Mouse (Mus musculus) CH12.LX (cell line): Measurements from ENCODE around the gene Prkcb. TPM values are rescaled to one million over a fixed set of nuclear protein-coding genes. Genes with fewer than 3 reads are reported as not detected.

Experiments used
- DNase-seq: peaks from one replicate; pipeline ENCODE4 v3.0.0-alpha.2; 2013; ENCODE audit errors: extremely low read depth
- H3K27ac ChIP-seq: 2 replicates; pipeline ENCODE4 v1.5.1; 2012; ENCODE audit warnings: low read depth, mild to moderate bottlenecking, control low read depth, moderate library complexity; ENCODE audit not compliant: insufficient read depth
- H3K27me3 ChIP-seq: replicated peaks from 2 replicates; pipeline ENCODE3; 2012; ENCODE audit warnings: inconsistent platforms
- H3K36me3 ChIP-seq, 2 experiments: replicated peaks in 1 of 2; 2 replicates each; pipeline versions ENCODE3 to v1.6.1; 2012; ENCODE audit warnings: inconsistent platforms in 1 of 2, low read length in 1 of 2, mild to moderate bottlenecking in 1 of 2, mixed read lengths in 1 of 2, moderate library complexity in 1 of 2; ENCODE audit not compliant: control insufficient read depth in 1 of 2, insufficient read depth in 1 of 2
- H3K4me1 ChIP-seq, 2 experiments: 2 replicates each; pipeline ENCODE4 v1.6.1; 2012; ENCODE audit warnings: inconsistent platforms in 1 of 2, moderate library complexity in 1 of 2; ENCODE audit not compliant: insufficient read depth in 2 of 2, control insufficient read depth in 1 of 2
- H3K4me2 ChIP-seq: 2 replicates; pipeline ENCODE4 v1.6.1; 2012; ENCODE audit warnings: low read depth, mild to moderate bottlenecking, control low read depth; ENCODE audit not compliant: poor library complexity, insufficient read depth, severe bottlenecking
- H3K4me3 ChIP-seq, 3 experiments: fragments of 150-350 bp in 1 of 3; sonication (generic) in 1 of 3; replicated peaks in 1 of 3; 2 replicates each; pipeline versions ENCODE3 to v1.5.1; 2011 to 2012; ENCODE audit warnings: low read depth in 2 of 3, low read length in 2 of 3, mild to moderate bottlenecking in 2 of 3, moderate library complexity in 2 of 3, control low read depth in 1 of 3, improper control_type of control experiment in 1 of 3, inconsistent platforms in 1 of 3, mixed read lengths in 1 of 3; ENCODE audit not compliant: poor library complexity in 1 of 3
- H3K79me2 ChIP-seq: replicated peaks from 2 replicates; pipeline ENCODE4 v1.6.1; 2012; ENCODE audit warnings: mild to moderate bottlenecking, moderate library complexity; ENCODE audit not compliant: control insufficient read depth, poor library complexity, insufficient read depth, severe bottlenecking; ENCODE audit errors: extremely low read depth
- H3K9ac ChIP-seq: 2 replicates; pipeline ENCODE4 v1.6.1; 2012; ENCODE audit warnings: low read depth, mild to moderate bottlenecking, control low read depth, moderate library complexity; ENCODE audit not compliant: insufficient read depth
- H3K9me3 ChIP-seq: replicated peaks from 2 replicates; pipeline ENCODE3; 2012; ENCODE audit warnings: low read length, inconsistent platforms, mixed read lengths
- CHD2 ChIP-seq: IDR thresholded peaks from 2 replicates; pipeline ENCODE4 v1.6.1; 2011; ENCODE audit warnings: low read length, improper control_type of control experiment
- EP300 ChIP-seq: IDR thresholded peaks from 2 replicates; pipeline ENCODE4 v1.6.1; 2011; ENCODE audit warnings: low read length, improper control_type of control experiment
- ETS1 ChIP-seq: conservative IDR thresholded peaks from 2 replicates; pipeline ENCODE4 v1.6.1; 2012; ENCODE audit warnings: low read depth, mild to moderate bottlenecking, inconsistent platforms, low read length, improper control_type of control experiment, moderate library complexity
- JUN ChIP-seq: IDR thresholded peaks from 2 replicates; pipeline ENCODE4 v1.6.1; 2011; ENCODE audit warnings: low read depth, mild to moderate bottlenecking, low read length, improper control_type of control experiment, moderate library complexity; ENCODE audit not compliant: insufficient read depth
- KAT2A ChIP-seq: IDR thresholded peaks from 2 replicates; pipeline ENCODE4 v1.6.1; 2012; ENCODE audit warnings: low read length, improper control_type of control experiment, inconsistent platforms; ENCODE audit not compliant: insufficient replicate concordance
- MAFK ChIP-seq: IDR thresholded peaks from 2 replicates; pipeline ENCODE4 v1.6.1; 2011; ENCODE audit warnings: low read length, improper control_type of control experiment; ENCODE audit not compliant: insufficient replicate concordance
- MAZ ChIP-seq: IDR thresholded peaks from 2 replicates; pipeline ENCODE4 v1.6.1; 2012; ENCODE audit warnings: low read depth, mild to moderate bottlenecking, inconsistent platforms, low read length, improper control_type of control experiment, moderate library complexity
- MEF2A ChIP-seq: IDR thresholded peaks from 2 replicates; pipeline ENCODE4 v1.6.1; 2014; ENCODE audit warnings: low read depth, mild to moderate bottlenecking, inconsistent platforms, low read length, improper control_type of control experiment, borderline replicate concordance
- RCOR1 ChIP-seq: conservative IDR thresholded peaks from 2 replicates; pipeline ENCODE4 v1.6.1; 2012; ENCODE audit warnings: low read depth, mild to moderate bottlenecking, inconsistent platforms, low read length, improper control_type of control experiment
- SIN3A ChIP-seq: IDR thresholded peaks from 2 replicates; pipeline ENCODE4 v1.6.1; 2012; ENCODE audit warnings: low read length, improper control_type of control experiment, inconsistent platforms
- TBP ChIP-seq: conservative IDR thresholded peaks from 2 replicates; pipeline ENCODE4 v1.6.1; 2011; ENCODE audit warnings: low read depth, low read length, improper control_type of control experiment
- ZC3H11A ChIP-seq: IDR thresholded peaks from 2 replicates; pipeline ENCODE4 v1.6.1; 2012; ENCODE audit warnings: low read depth, mild to moderate bottlenecking, inconsistent platforms, low read length, improper control_type of control experiment
- ZKSCAN1 ChIP-seq: IDR thresholded peaks from 2 replicates; pipeline ENCODE4 v1.6.1; 2012; ENCODE audit warnings: low read depth, inconsistent platforms, low read length, improper control_type of control experiment, borderline replicate concordance
- ZNF384 ChIP-seq: IDR thresholded peaks from 2 replicates; pipeline ENCODE4 v1.6.1; 2012; ENCODE audit warnings: low read depth, low read length, improper control_type of control experiment, inconsistent platforms
- dilution Hi-C: fragments of 300-500 bp; cut with MboI; formaldehyde crosslinking; loops from 2 replicates; pipeline ENCODE4 v1.14.3; 2020; ENCODE audit warnings: low sequenced_read_pairs; ENCODE audit not compliant: extremely low pct_unique_long_range_greater_than_20kb, extremely low pct_ligation_motif_present
- in situ Hi-C: fragments of 300-500 bp; cut with MboI; formaldehyde crosslinking; loops from 3 replicates; pipeline ENCODE4 v1.14.3; 2019; ENCODE audit warnings: low sequenced_read_pairs, low pct_ligation_motif_present, low pct_unique_long_range_greater_than_20kb, mixed read lengths
- polyA plus RNA-seq: library from polyadenylated mRNA; unstranded; fragments of >175 nt; gene quantifications from 2 replicates; pipeline ENCODE4 v1.2.1, GENCODE M21; 2012; ENCODE audit warnings: low read depth; ENCODE audit not compliant: insufficient read length
- total RNA-seq, 2 experiments: library from RNA; depleted of rRNA; stranded (reverse); fragments of 300-350 nt in 1 of 2; fragments of >200 nt in 1 of 2; gene quantifications; 2 replicates each; pipeline ENCODE4 v1.2.3; 2012 to 2014

The Prkcb gene
- total and polyA plus RNA-seq, 3 experiments: 323 to 463 (median 337) TPM

DNA sequence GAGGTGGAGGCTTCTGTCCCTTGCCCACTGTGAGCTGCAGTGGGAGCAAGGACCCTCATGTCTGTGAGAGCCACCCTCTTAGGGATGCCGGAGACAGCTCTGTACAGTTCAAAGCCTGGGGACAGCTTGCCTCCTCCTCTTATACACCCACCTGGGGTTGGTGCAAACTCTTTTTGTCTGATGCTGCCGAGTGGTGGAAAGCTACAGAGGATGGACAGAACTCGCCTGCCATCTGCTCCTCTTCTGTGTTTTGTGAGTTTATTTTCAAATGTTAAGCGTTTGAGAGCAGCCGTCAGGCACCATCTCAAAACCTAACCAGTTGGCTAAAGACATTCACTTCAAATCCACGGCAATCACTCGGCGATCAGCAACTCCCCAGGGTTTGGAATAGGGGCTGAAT, 355.1 kb downstream of the Prkcb start:
- in situ Hi-C loops: no loop called here
- no peaks in the 10 kb centered on the region for H3K36me3 ChIP-seq
- H3K4me1 ChIP-seq: no peaks in the 10 kb centered on the region
- H3K9ac ChIP-seq: no peak overlapping the region
- H3K27ac ChIP-seq: no peak overlapping the region
- H3K4me3 ChIP-seq: no peak overlapping the region
- H3K79me2 ChIP-seq: no peaks in the 10 kb centered on the region
- dilution Hi-C loops: no loop called here
- TF ChIP-seq SIN3A (no peak), MAFK (no peak), RCOR1 (no peak), TBP (no peak), CHD2 (no peak)
- peaks cover 2% of the 10 kb centered on the region for H3K9me3 ChIP-seq
- peaks cover 82% of the 10 kb centered on the region for H3K27me3 ChIP-seq
- no peak for DNase-seq
- no peak overlapping the region for H3K4me2 ChIP-seq

DNA sequence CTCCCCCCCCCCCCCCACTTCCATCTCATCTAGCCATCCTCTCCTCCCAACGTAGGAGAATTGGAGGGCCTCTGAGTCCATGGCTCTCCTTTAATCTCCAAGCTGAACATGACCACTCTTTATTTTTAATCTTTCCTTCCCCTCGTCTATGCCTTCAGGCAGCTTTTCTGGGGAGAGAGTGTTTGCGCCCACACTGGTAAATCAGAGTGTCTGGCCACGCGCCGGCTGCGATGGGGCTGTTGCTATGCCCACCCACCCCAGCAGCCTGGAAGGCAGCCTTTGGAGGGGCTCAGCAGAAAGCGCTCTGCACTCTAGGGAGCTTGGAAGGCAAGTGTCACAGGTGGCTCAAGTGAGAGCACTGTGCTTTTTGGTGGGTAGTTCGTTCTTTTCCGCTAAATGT, 360.8 kb downstream of the Prkcb start:
- dilution Hi-C loops: no loop called here
- no peak overlapping the region for H3K4me3 ChIP-seq
- no peak overlapping the region for H3K4me2 ChIP-seq
- no peak overlapping the region for H3K9ac ChIP-seq
- no peaks in the 10 kb centered on the region for H3K36me3 ChIP-seq
- DNase-seq: no peak
- no peaks in the 10 kb centered on the region for H3K9me3 ChIP-seq
- no peaks in the 10 kb centered on the region for H3K4me1 ChIP-seq
- no peaks in the 10 kb centered on the region for H3K79me2 ChIP-seq
- in situ Hi-C loops: no loop called here
- H3K27ac ChIP-seq: no peak overlapping the region
- peaks cover 85% of the 10 kb centered on the region for H3K27me3 ChIP-seq
- TF ChIP-seq MAFK: no peak
- TF ChIP-seq ZKSCAN1: no peak
- TF ChIP-seq ZC3H11A: no peak

DNA sequence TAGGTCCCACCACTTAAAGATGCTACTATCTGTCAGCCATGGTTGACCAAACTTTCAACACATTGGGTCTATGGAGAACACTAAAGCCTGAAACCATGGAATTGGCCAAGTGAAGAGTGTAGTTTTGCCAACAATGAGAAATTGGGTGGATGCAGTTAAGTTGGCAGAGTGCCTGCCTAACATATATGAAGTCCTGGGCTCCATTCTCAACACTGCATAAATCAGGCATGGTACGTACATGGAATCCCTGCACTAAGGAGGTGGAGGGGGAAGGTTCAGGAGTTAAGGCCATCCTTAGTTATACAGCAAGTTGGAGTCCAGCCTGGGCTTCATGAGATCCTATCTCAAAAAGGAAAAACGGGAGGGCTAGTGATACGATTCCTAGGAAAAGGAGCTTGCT, 364.0 kb downstream of the Prkcb start:
- H3K4me2 ChIP-seq: no peak overlapping the region
- H3K79me2 ChIP-seq: no peaks in the 10 kb centered on the region
- no peak overlapping the region for H3K4me3 ChIP-seq
- H3K9ac ChIP-seq: no peak overlapping the region
- no peak for TF ChIP-seq MAZ
- no peak for TF ChIP-seq ZC3H11A
- no peak for TF ChIP-seq ETS1
- no peak for TF ChIP-seq RCOR1
- TF ChIP-seq MAFK: no peak
- TF ChIP-seq KAT2A: no peak
- no peak for TF ChIP-seq ZNF384
- TF ChIP-seq EP300: no peak
- TF ChIP-seq JUN: no peak
- no peak for TF ChIP-seq MEF2A
- TF ChIP-seq, all 38 proteins: peak for 0
- DNase-seq: no peak
- dilution Hi-C loops (no loop called here), in situ Hi-C loops (no loop called here)
- Histone ChIP-seq H3K27ac (no peak overlapping the region), H3K27me3 (peaks cover 79% of the 10 kb centered on the region), H3K36me3 (no peaks in the 10 kb centered on the region), H3K9me3 (no peaks in the 10 kb centered on the region), H3K4me1 (no peaks in the 10 kb centered on the region)
